Mouse (Mus musculus) midbrain, embryonic 14.5 days (tissue): Measurements from ENCODE around the gene Eif3f. TPM values are rescaled to one million over a fixed set of nuclear protein-coding genes. Genes with fewer than 3 reads are reported as not detected.

Experiments used
- ATAC-seq: fragments of 200-750 bp; cut with Nextera tagmentation; 2 replicates; pipeline ENCODE4 v1.8.0; 2017; ENCODE audit warnings: moderate number of reproducible peaks, moderate library complexity; ENCODE audit not compliant: low FRiP score, low TSS enrichment
- DNase-seq: peaks from one replicate; pipeline ENCODE4 v3.0.0-alpha.2; 2015
- H3K27ac ChIP-seq: fragments of 300-500 bp; sonication (generic); replicated peaks from 2 replicates; pipeline ENCODE4 v1.5.1; 2014; ENCODE audit warnings: mild to moderate bottlenecking, low read depth, low read length, moderate library complexity
- H3K27me3 ChIP-seq: fragments of 300-500 bp; sonication (generic); 2 replicates; pipeline ENCODE4 v1.6.1; 2014; ENCODE audit warnings: low read length, control low read depth, mixed read lengths; ENCODE audit not compliant: control insufficient read depth, insufficient read depth
- H3K36me3 ChIP-seq: fragments of 300-500 bp; sonication (generic); 2 replicates; pipeline ENCODE4 v1.6.1; 2014; ENCODE audit warnings: low read length, control low read depth; ENCODE audit not compliant: control insufficient read depth, insufficient read depth
- H3K4me1 ChIP-seq: fragments of 300-500 bp; sonication (generic); 2 replicates; pipeline ENCODE4 v1.6.1; 2014; ENCODE audit warnings: mild to moderate bottlenecking, antibody characterized with exemption, low read length, control low read depth; ENCODE audit not compliant: control insufficient read depth, insufficient read depth
- H3K4me2 ChIP-seq: fragments of 300-500 bp; sonication (generic); 2 replicates; pipeline ENCODE4 v1.6.1; 2014; ENCODE audit warnings: mild to moderate bottlenecking, low read length, moderate library complexity
- H3K4me3 ChIP-seq: fragments of 300-500 bp; sonication (generic); replicated peaks from 2 replicates; pipeline ENCODE4 v1.5.1; 2014; ENCODE audit warnings: low read depth, low read length
- H3K9ac ChIP-seq: fragments of 300-500 bp; sonication (generic); replicated peaks from 2 replicates; pipeline ENCODE4 v1.6.1; 2014; ENCODE audit warnings: mild to moderate bottlenecking, low read length, moderate library complexity
- H3K9me3 ChIP-seq: fragments of 300-500 bp; sonication (generic); 2 replicates; pipeline ENCODE4 v1.6.1; 2016; ENCODE audit warnings: low read length, control low read depth, mixed read lengths; ENCODE audit not compliant: control insufficient read depth
- WGBS: fragments of 180-500 bp; shearing (Covaris S2); extraction: QIAGEN DNeasy Blood & Tissue Kit; methylation state at CpG from one replicate; pipeline ENCODE4 v1.1.7; 2014; 5-methylcytosine and 5-hydroxymethylcytosine counted together
- polyA plus RNA-seq: library from polyadenylated mRNA; unstranded; fragments of >200 nt; fragmentation: Nextera tagmentation; extraction: Ambion mirVana; gene quantifications from 2 replicates; pipeline ENCODE4 v1.2.1, GENCODE M21; 2014

Gene Eif3f
- 81.3 and 94.1 TPM in 2 replicates for polyA plus RNA-seq

- Histone ChIP-seq H3K36me3 (peaks cover 19% of the 10 kb centered on the region), H3K4me3 (peak within 1 kb of the TSS; percentile 94), H3K4me1 (peaks cover 13% of the 10 kb centered on the region), H3K4me2 (peak within 1 kb of the TSS; percentile 66), H3K27me3 (no peaks in the 10 kb centered on the region), H3K27ac (peak within 1 kb of the TSS; percentile 81), H3K9me3 (no peaks in the 10 kb centered on the region), H3K9ac (peak within 1 kb of the TSS; percentile 92)
- ATAC-seq (peak; percentile 96), DNase-seq (peak; percentile 97)
- WGBS: 2% methylated on average over 50 of the region's 50 CpGs
Observed at GRCm38 (mm10) chr7:108933794-108934731, at the start of gene Eif3f. Gene Eif3f (plus strand): TSS chr7:108934417.

GRCm38 (mm10) chr7:108884906-108885305 is 49.3 kb upstream of the Eif3f start, which contains the start of gene Olfr518:
Gene Olfr518 (minus strand): TSS chr7:108885006.
- Histone ChIP-seq H3K27ac (no peak within 1 kb of the TSS), H3K4me1 (no peaks in the 10 kb centered on the region), H3K9me3 (no peaks in the 10 kb centered on the region), H3K27me3 (no peaks in the 10 kb centered on the region), H3K4me3 (no peak within 1 kb of the TSS), H3K4me2 (no peak within 1 kb of the TSS), H3K36me3 (no peaks in the 10 kb centered on the region), H3K9ac (no peak within 1 kb of the TSS)
- ATAC-seq: no peak
- 82% methylated on average over 4 of the region's 4 CpGs for WGBS
- no peak for DNase-seq

- Histone ChIP-seq H3K36me3 (no peaks in the 10 kb centered on the region), H3K9me3 (no peaks in the 10 kb centered on the region), H3K9ac (no peak within 1 kb of the TSS), H3K4me3 (no peak within 1 kb of the TSS), H3K27me3 (no peaks in the 10 kb centered on the region), H3K4me1 (no peaks in the 10 kb centered on the region), H3K4me2 (no peak within 1 kb of the TSS), H3K27ac (no peak within 1 kb of the TSS)
- 88% methylated on average over 5 of the region's 5 CpGs for WGBS
- DNase-seq: no peak
- ATAC-seq: no peak
Observed at GRCm38 (mm10) chr7:108894320-108894719, 39.9 kb upstream of the Eif3f start, which contains the start of gene Olfr519. Gene Olfr519 (minus strand): TSS chr7:108894420.

- no peak overlapping the region for H3K9ac ChIP-seq
- H3K4me3 ChIP-seq: no peak overlapping the region
- H3K27ac ChIP-seq: no peak overlapping the region
- H3K9me3 ChIP-seq: no peaks in the 10 kb centered on the region
- H3K36me3 ChIP-seq: no peaks in the 10 kb centered on the region
- ATAC-seq (no peak), DNase-seq (no peak)
- no peak overlapping the region for H3K4me2 ChIP-seq
- H3K4me1 ChIP-seq: no peaks in the 10 kb centered on the region
- no peaks in the 10 kb centered on the region for H3K27me3 ChIP-seq
- WGBS: 87% methylated on average over 2 of the region's 2 CpGs
Observed at GRCm38 (mm10) chr7:108903969-108904368, 30.2 kb upstream of the Eif3f start.

- Histone ChIP-seq H3K4me2 (no peak overlapping the region), H3K9ac (no peak overlapping the region), H3K27ac (no peak overlapping the region), H3K27me3 (no peaks in the 10 kb centered on the region), H3K4me3 (no peak overlapping the region), H3K36me3 (no peaks in the 10 kb centered on the region), H3K9me3 (no peaks in the 10 kb centered on the region), H3K4me1 (no peaks in the 10 kb centered on the region)
- DNase-seq: no peak
- ATAC-seq: no peak
- 74% methylated on average over 4 of the region's 4 CpGs for WGBS
Observed at GRCm38 (mm10) chr7:108927043-108927442, 7.2 kb upstream of the Eif3f start.

GRCm38 (mm10) chr7:108928280-108929188 is 5.7 kb upstream of the Eif3f start:
- no peak overlapping the region for H3K9ac ChIP-seq
- DNase-seq (no peak), ATAC-seq (no peak)
- no peak overlapping the region for H3K27ac ChIP-seq
- H3K27me3 ChIP-seq: no peaks in the 10 kb centered on the region
- WGBS: 84% methylated on average over 11 of the region's 11 CpGs
- H3K4me3 ChIP-seq: no peak overlapping the region
- no peaks in the 10 kb centered on the region for H3K9me3 ChIP-seq
- no peaks in the 10 kb centered on the region for H3K4me1 ChIP-seq
- H3K4me2 ChIP-seq: no peak overlapping the region
- H3K36me3 ChIP-seq: no peaks in the 10 kb centered on the region

GRCm38 (mm10) chr7:108929726-108930393 is 4.4 kb upstream of the Eif3f start, which contains the start of gene Nlrp10:
Gene Nlrp10 (minus strand): TSS chr7:108930178.
- DNase-seq: no peak
- H3K27me3 ChIP-seq: no peaks in the 10 kb centered on the region
- WGBS: 80% methylated on average over 6 of the region's 6 CpGs
- H3K4me1 ChIP-seq: peaks cover under 1% of the 10 kb centered on the region; the same call in 1 of the 2 replicates
- H3K9me3 ChIP-seq: no peaks in the 10 kb centered on the region
- no peak within 1 kb of the TSS for H3K9ac ChIP-seq
- no peak within 1 kb of the TSS for H3K4me3 ChIP-seq
- H3K36me3 ChIP-seq: no peaks in the 10 kb centered on the region
- ATAC-seq: no peak
- H3K27ac ChIP-seq: no peak within 1 kb of the TSS
- no peak within 1 kb of the TSS for H3K4me2 ChIP-seq

GRCm38 (mm10) chr7:108934836-108935235 is 619 bp downstream of the Eif3f start:
- Histone ChIP-seq H3K9me3 (no peaks in the 10 kb centered on the region), H3K27me3 (no peaks in the 10 kb centered on the region), H3K4me1 (peaks cover 13% of the 10 kb centered on the region), H3K4me3 (peak overlapping the region; percentile 94), H3K9ac (peak overlapping the region; percentile 92), H3K27ac (peak overlapping the region; percentile 81), H3K36me3 (peaks cover 27% of the 10 kb centered on the region), H3K4me2 (peak overlapping the region; percentile 66)
- DNase-seq (no peak), ATAC-seq (no peak)
- 7% methylated on average over 8 of the region's 8 CpGs for WGBS
